8 mouse cellular contexts compared by ENCODE assay signal in genomic region chr19:59460328-59461115, GRCm38 (mm10). TPM values are rescaled to one million over a fixed set of nuclear protein-coding genes. Genes with fewer than 3 reads are reported as not detected.
A peak's percentile ranks its signal among the peaks of the same experiment; 100 is the strongest.
DNase-seq lines count a peak whose midpoint lies in the region; ATAC-seq lines count a peak whose summit lies in the region.
"Had no signal": no experiment of that assay in that cellular context is flagged by ENCODE, and none has a peak within 500 bp of the region (broad histone marks: within the 10 kb centered on the region; RNA-seq: fewer than 3 reads in every experiment).

No protein-coding gene starts in this region.

- peaks cover 80% of the 10 kb centered on the region for H3K27me3 ChIP-seq in embryonic facial prominence, embryonic 15.5 days
- H3K27me3 ChIP-seq in limb, embryonic 11.5 days (ENCODE audit: control insufficient read depth, insufficient read depth, low read length): peaks cover 73% of the 10 kb centered on the region

- peak; percentile 48 for DNase-seq in right cerebral cortex, postnatal 4 days
- no peak for DNase-seq in right cerebral cortex, adult 2 months (ENCODE audit: low spot score in 2 of 2)
- peak; percentile 64 for DNase-seq in limb, embryonic 11.5 days (ENCODE audit: low spot score)
- no peak for DNase-seq in frontal cortex, postnatal 25 days (ENCODE audit: low spot score in 2 of 2)
- no peak for DNase-seq in urinary bladder, adult 18-20 months (ENCODE audit: low spot score in 2 of 2)
- DNase-seq in lung, postnatal 10 days: no peak

- peak overlapping the region; percentile 84 for H3K27ac ChIP-seq in embryonic facial prominence, embryonic 15.5 days (replicated peaks)
- no peak overlapping the region for H3K27ac ChIP-seq in limb, embryonic 11.5 days (replicated peaks; ENCODE audit: low read depth, low read length)

- WGBS in embryonic facial prominence, embryonic 15.5 days: 3% methylated on average over 34 of the region's 34 CpGs
- 1% methylated on average over 34 of the region's 34 CpGs for WGBS in limb, embryonic 11.5 days

- ATAC-seq in embryonic facial prominence, embryonic 15.5 days (ENCODE audit: insufficient number of reproducible peaks, low FRiP score, low TSS enrichment, low read depth): no peak
- ATAC-seq in limb, embryonic 11.5 days (ENCODE audit: insufficient number of reproducible peaks, low FRiP score, low TSS enrichment, low read depth): no peak
- ATAC-seq: activated CD4-positive, CD25-positive, alpha-beta regulatory T cell, adult 4 months had no signal

- no peaks in the 10 kb centered on the region for H3K9me3 ChIP-seq in embryonic facial prominence, embryonic 15.5 days (replicated peaks)
- no peaks in the 10 kb centered on the region for H3K9me3 ChIP-seq in limb, embryonic 11.5 days (ENCODE audit: control insufficient read depth, low read length)

- peaks cover 35% of the 10 kb centered on the region for H3K4me1 ChIP-seq in embryonic facial prominence, embryonic 15.5 days
- peaks cover 5% of the 10 kb centered on the region for H3K4me1 ChIP-seq in limb, embryonic 11.5 days (ENCODE audit: control insufficient read depth, insufficient read depth, low read length)

- H3K4me2 ChIP-seq in embryonic facial prominence, embryonic 15.5 days (replicated peaks): peak overlapping the region; percentile 60
- peak overlapping the region; percentile 68; the same call in 1 of the 2 replicates for H3K4me2 ChIP-seq in limb, embryonic 11.5 days (ENCODE audit: low read depth, severe bottlenecking)

- H3K4me3 ChIP-seq in embryonic facial prominence, embryonic 15.5 days (replicated peaks): peak overlapping the region; percentile 47
- H3K4me3 ChIP-seq in limb, embryonic 11.5 days (ENCODE audit: low read depth, low read length): peak overlapping the region; percentile 34; the same call in 1 of the 2 replicates

- H3K9ac ChIP-seq in embryonic facial prominence, embryonic 15.5 days: peak overlapping the region; percentile 57; the same call in 1 of the 2 replicates
- H3K9ac ChIP-seq in limb, embryonic 11.5 days (ENCODE audit: low read length): no peak overlapping the region

- H3K36me3 ChIP-seq in embryonic facial prominence, embryonic 15.5 days: no peaks in the 10 kb centered on the region
- no peaks in the 10 kb centered on the region for H3K36me3 ChIP-seq in limb, embryonic 11.5 days (ENCODE audit: control insufficient read depth, insufficient read depth, low read length)

RNA-seq across cellular contexts. Expression of gene Emx2, which starts 2.4 kb away (rescaled TPM):
- polyA plus RNA-seq in embryonic facial prominence, embryonic 15.5 days (2015; fragmentation: Nextera tagmentation; extraction: Ambion mirVana): 15.6 and 18.2 TPM in 2 replicates
- polyA plus RNA-seq in limb, embryonic 11.5 days (2014; fragmentation: Nextera tagmentation; extraction: Ambion mirVana): 14.0 and 15.5 TPM in 2 replicates
- polyA plus RNA-seq: activated CD4-positive, CD25-positive, alpha-beta regulatory T cell, adult 4 months had no signal

Comparison
In these comparisons a context has a peak if more than half of its experiments do, and no peak if none do; other contexts are left out.
1. DNase-seq: peak in right cerebral cortex, postnatal 4 days (single experiment) and limb, embryonic 11.5 days (single experiment); none in right cerebral cortex, adult 2 months (0 of 2), frontal cortex, postnatal 25 days (0 of 2), urinary bladder, adult 18-20 months (0 of 2) and lung, postnatal 10 days (single experiment).